ENCODE assay signal across 7 mouse cellular contexts in the genomic region with DNA sequence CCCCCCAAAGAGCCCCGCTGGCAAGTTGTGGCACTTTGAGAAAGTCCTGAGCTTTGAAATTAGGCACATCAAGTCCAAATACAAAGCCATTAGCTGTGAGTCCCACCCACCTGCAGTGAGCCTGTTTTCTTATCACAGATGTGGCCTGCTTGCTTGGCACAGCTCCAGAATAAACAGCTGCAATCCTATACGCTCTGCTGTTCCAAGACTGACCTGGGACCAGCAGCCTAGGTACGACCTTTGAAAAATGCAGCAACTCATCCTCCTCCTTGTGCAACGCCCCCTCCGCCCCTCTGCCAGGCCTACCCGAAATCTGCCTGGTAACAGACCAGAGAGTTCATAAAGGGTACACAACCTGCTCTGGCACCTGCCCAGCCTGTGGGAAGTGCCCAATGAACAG.
A peak's percentile ranks its signal among the peaks of the same experiment; 100 is the strongest.
DNase-seq lines count a peak whose midpoint lies in the region; ATAC-seq and TF ChIP-seq lines count a peak whose summit lies in the region.

No protein-coding gene starts in this region.

- no peak overlapping the region for H3K4me3 ChIP-seq in embryonic facial prominence, embryonic 13.5 days
- H3K4me3 ChIP-seq in intestine, postnatal 0 days (ENCODE audit: low read depth, low read length), result no peak overlapping the region

- no peaks in the 10 kb centered on the region for H3K9me3 ChIP-seq in embryonic facial prominence, embryonic 13.5 days
- no peaks in the 10 kb centered on the region for H3K9me3 ChIP-seq in intestine, postnatal 0 days (ENCODE audit: control insufficient read depth)

- DNase-seq in heart, adult 11 months, result peak; percentile 96
- peak; percentile 46 for DNase-seq in lung, postnatal 10 days
- peak; percentile 32 for DNase-seq in urinary bladder, adult 2 months (ENCODE audit: low spot score)
- DNase-seq in thymus, adult 18-20 months, result no peak
- no peak for DNase-seq in ovary, postnatal 10 days (ENCODE audit: low spot score)

- H3K4me2 ChIP-seq in embryonic facial prominence, embryonic 13.5 days, result no peak overlapping the region
- H3K4me2 ChIP-seq in intestine, postnatal 0 days (replicated peaks; ENCODE audit: low read depth), result peak overlapping the region; percentile 22; the same call in 1 of the 2 replicates

- WGBS in embryonic facial prominence, embryonic 13.5 days, result 51% methylated on average over 6 of the region's 6 CpGs
- 29% methylated on average over 6 of the region's 6 CpGs for WGBS in intestine, postnatal 0 days

- 0 out of 2 replicates have a peak overlapping the region, but pooled peaks have one; percentile 44 for H3K9ac ChIP-seq in embryonic facial prominence, embryonic 13.5 days
- no peak overlapping the region for H3K9ac ChIP-seq in intestine, postnatal 0 days (ENCODE audit: low read depth, low read length)

- peaks cover 35% of the 10 kb centered on the region for H3K4me1 ChIP-seq in embryonic facial prominence, embryonic 13.5 days
- H3K4me1 ChIP-seq in intestine, postnatal 0 days (replicated peaks; ENCODE audit: control insufficient read depth, insufficient read depth, low read length), result no peaks in the 10 kb centered on the region

- no peaks in the 10 kb centered on the region for H3K36me3 ChIP-seq in embryonic facial prominence, embryonic 13.5 days
- H3K36me3 ChIP-seq in intestine, postnatal 0 days (ENCODE audit: control insufficient read depth, insufficient read depth), result no peaks in the 10 kb centered on the region

- 0 out of 2 replicates have a peak overlapping the region, but pooled peaks have one; percentile 44 for H3K27ac ChIP-seq in embryonic facial prominence, embryonic 13.5 days
- no peak overlapping the region for H3K27ac ChIP-seq in intestine, postnatal 0 days (ENCODE audit: low read depth, low read length)

- ATAC-seq in embryonic facial prominence, embryonic 13.5 days (ENCODE audit: insufficient number of reproducible peaks, insufficient read depth, low FRiP score, low TSS enrichment, low read depth), result 0 out of 2 replicates have a peak, but pooled peaks have one; percentile 33
- peak; percentile 70 for ATAC-seq in intestine, postnatal 0 days

- TF ChIP-seq CTCF in intestine, postnatal 0 days (IDR thresholded peaks at IDR 0.05; ENCODE audit: low read depth), result no peak

- H3K27me3 ChIP-seq in embryonic facial prominence, embryonic 13.5 days, result no peaks in the 10 kb centered on the region
- no peaks in the 10 kb centered on the region for H3K27me3 ChIP-seq in intestine, postnatal 0 days (replicated peaks; ENCODE audit: control insufficient read depth, insufficient read depth, low read length)

Comparison
In these comparisons a context has a peak if more than half of its experiments do, and no peak if none do; other contexts are left out.
1. DNase-seq: peak in heart, adult 11 months (single experiment), lung, postnatal 10 days (single experiment) and urinary bladder, adult 2 months (single experiment); none in thymus, adult 18-20 months (0 of 2) and ovary, postnatal 10 days (single experiment).